Mouse (Mus musculus): ENCODE data around the gene Gm281.

The Gm281 gene

DNA sequence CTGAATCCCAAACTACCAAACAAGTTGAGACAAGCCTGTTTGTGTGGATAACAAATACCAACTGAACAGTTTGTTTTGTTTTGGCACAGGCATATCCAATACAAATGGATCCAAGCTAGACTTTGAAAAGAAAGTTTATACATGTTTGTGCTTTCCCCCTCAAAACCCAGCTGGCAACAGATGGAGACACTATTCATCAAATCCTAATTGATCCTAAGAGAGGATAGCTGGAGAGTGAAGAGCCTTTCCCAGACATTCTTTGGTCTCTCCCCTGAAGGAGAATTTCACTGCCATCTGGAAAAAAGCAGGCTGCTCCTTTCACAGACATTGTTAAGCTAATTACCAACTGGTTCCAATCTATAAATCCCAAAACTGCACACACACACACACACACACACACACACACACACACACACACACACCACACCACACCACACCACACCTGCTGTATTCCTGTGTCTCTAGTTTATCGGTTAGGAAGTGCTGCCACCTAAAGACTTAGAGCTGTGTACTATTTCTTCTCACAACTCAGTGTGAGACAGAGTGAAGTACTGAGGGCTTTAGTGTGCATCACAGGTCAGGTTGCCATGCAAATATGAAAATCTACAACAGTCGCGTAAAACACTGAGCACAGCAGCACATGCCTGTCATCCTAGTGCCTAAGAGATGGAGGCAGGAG lies 101.3 kb downstream of the Gm281 start:
- no peak for DNase-seq (ENCODE audit: low spot score)

DNA sequence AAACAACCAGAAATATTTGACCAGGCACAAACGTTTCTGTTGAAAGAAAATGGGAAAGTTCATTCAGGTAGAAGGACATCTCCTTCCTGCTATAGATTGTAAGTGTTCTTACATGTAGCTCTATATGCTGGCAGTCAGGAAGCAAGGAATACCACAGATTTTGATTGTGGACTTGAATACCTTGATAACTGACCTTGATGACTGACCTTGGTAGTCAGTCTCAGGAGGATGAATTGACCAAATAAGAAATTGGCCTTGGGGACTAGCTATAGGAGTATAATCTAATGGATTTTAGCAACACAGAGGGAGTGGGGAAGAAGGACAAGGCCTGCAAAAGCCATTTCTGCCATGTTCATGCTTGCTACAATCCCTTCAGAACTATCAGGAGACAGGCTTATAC lies 123.8 kb downstream of the Gm281 start:
- no peak for DNase-seq (ENCODE audit: low spot score)

DNA sequence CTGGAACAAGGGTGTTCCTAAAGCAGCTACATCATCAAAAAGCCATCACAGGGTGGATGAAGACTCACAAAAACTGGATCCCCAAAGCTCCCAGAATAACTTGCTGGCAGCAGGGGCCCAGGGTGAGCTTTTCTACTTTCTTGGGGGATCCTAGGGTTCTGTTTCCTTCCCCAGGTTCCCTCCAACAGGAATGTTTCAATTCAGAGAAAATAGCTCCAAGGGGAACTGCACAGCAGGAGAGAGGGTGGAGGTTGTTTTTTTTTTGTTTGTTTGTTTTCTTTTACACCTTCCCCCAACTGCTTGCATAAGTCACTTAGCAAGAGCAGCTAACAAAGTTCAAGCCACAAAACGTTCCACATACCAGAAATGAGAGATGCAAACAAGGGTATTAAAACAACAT lies 124.3 kb downstream of the Gm281 start:
- no peak for DNase-seq (ENCODE audit: low spot score)

DNA sequence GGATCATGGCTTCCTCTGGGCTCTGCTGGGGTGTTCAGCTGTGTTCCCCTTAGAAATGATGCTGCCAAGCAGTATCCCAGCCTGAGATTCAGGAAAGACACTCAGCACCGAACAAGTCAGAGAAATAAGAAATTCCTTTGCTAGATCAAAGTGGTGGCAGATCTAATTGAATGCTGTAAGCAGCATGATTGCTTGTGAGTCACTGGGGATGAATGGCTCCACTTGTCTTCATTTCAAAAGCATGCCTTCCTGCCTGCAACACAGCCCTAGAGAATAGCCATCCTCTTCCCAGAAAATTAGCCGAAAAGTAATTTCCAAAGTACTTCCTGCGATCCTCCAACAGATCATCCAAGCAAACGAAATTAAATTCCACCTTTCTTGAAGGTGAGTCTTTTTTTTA lies 131.3 kb downstream of the Gm281 start:
- DNase-seq (ENCODE audit: low spot score), result no peak

DNA sequence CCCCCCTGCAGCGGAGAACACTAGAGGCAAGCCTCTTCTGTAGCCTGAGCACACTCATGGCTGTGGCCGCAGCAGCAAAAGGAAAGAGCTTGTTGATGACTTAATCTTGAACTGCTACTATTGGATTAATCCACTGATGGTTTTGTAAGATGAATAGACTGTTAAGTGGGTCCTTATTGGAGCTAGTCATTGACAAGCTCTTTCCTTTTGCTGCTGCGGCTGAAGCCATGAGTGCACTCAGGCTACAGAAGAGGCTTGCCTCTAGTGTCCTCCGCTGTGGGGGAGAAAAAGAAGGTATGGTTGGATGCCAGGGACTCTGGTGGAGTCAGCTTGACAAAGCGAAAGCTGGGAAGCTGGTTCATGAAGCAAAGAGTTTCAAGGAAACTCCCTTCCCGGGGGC lies 135.9 kb downstream of the Gm281 start:
- no peak for DNase-seq (ENCODE audit: low spot score)

DNA sequence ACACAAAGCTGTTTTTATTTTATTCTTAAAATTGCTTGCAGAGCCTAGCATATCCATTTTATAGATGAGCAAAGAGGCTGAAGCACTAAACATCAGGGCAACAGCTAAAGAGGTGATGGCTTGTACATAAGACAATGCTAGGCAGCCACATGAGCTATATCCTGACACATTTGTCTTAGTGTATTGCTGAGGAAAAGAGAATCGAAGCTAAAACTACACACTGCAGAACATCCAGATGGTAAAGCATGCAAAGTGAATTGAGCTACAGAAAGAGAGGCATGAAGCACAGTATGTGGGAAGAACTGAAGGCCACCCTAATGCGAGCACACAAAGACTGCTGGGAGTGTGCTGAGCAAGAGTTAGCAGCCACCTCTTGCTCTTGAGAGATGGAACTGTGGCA lies 143.1 kb downstream of the Gm281 start:
- DNase-seq (ENCODE audit: low spot score), result no peak

DNA sequence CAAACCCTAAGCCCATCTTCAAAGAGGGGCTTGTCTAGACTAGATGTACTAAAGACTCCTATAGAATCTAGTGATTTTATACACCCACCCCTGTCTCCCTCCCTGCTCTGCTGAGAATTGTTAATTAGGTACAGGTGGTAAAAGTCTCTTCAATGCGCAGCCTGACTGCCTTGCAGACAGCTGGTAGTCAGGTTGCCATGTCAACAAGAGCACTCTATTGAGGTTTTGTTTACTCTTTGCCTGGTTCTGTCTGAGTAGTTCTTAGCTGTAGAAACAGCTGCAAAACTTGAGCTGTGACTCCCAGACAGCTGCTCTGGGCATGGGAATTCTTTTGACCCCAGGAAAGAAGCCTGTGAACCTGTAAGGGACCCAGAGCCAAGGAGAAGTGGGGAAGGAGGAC lies 143.6 kb downstream of the Gm281 start:
- DNase-seq (ENCODE audit: low spot score), result peak; percentile 11

All from left cerebral cortex, adult 11 months (tissue).